Mouse (Mus musculus): Measurements from ENCODE around the gene Prdm2.

- TF ChIP-seq CTCF (IDR thresholded peaks at IDR 0.05; ENCODE audit: low read depth): no peak
- no peak for TF ChIP-seq EP300 (optimal IDR thresholded peaks at IDR 0.05)
Observed at GRCm38 (mm10) chr4:143185496-143185895, 27.3 kb downstream of the Prdm2 start.

Data from stomach, postnatal 0 days (tissue).